Mouse (Mus musculus) brain, adult 2 months (tissue): ENCODE results near the gene Gnb3.
"Not testable (repeated sequence)": the region's sequence is repeated elsewhere in the genome, so short reads cannot be mapped to it uniquely, and the experiment has no call there.

ENCODE experiments used
- DNase-seq: peaks from one replicate; pipeline ENCODE4 v3.0.0; 2011; ENCODE audit warnings: low read depth, low spot score

Gnb3 gene

DNA sequence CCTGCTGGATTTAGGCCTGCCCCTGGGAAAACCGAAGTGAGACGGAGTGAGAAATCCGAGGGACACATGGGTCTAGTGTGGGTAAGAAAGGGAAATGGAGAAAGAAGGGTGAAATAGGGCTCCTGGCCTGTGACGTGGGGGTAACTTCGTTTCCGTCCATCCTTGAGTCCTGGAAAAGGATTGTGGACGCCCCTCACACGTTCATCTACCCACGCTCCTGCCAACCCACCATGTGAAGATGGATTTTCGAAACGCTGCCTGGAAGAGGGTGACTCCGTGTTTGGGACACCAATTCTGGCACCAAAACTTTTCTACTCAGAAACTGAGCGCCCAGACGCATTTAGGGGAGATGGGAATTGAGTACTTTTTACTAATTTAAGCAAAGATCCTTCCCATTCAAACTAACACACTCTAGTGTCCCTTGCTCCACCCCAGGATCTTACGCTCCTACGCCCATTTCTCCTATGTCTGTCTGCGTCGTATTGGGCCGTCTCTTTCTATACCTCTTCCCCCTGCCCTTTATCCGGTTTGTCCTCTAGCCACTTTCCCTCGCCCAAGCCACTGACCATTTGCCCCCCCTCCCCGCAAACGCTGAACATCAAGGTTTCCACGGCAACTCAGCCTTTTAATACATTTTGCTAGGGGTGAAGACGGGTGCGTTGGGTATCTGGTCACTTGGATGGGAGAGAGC lies 17.9 kb upstream of the Gnb3 start:
- DNase-seq, result no peak

- peak; percentile 94 for DNase-seq
Observed at GRCm38 (mm10) chr6:124856916-124857839, 17.1 kb upstream of the Gnb3 start, which contains the start of gene P3h3. Gene P3h3 (minus strand): TSS chr6:124857752.

- DNase-seq, result peak; percentile 85
Observed at GRCm38 (mm10) chr6:124856321-124856720, 16.2 kb upstream of the Gnb3 start.

DNA sequence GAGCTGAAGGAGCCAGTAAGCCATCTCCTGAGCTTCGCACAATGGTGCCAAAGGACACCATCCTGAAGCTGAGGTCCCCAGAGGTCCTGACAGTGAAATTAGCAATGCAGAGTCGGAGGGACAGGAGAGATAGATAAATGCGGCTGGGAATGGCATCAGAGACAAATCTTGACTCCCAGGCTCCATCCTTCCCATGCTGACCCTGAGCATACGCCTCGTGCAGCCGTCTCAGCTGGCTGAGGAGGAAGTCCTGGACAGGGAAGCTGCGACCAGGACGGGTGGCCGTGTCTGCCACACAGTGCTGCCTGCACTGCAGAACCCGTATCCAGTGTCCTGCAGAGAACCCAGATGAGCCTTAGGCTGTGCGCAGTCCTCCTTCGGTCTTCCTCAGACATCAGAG lies 14.6 kb upstream of the Gnb3 start:
- no peak for DNase-seq

- DNase-seq, result no peak
Observed at GRCm38 (mm10) chr6:124850535-124850934, 10.5 kb upstream of the Gnb3 start.

- peak; percentile 96 for DNase-seq
Observed at GRCm38 (mm10) chr6:124847305-124847704, 7.2 kb upstream of the Gnb3 start.

DNA sequence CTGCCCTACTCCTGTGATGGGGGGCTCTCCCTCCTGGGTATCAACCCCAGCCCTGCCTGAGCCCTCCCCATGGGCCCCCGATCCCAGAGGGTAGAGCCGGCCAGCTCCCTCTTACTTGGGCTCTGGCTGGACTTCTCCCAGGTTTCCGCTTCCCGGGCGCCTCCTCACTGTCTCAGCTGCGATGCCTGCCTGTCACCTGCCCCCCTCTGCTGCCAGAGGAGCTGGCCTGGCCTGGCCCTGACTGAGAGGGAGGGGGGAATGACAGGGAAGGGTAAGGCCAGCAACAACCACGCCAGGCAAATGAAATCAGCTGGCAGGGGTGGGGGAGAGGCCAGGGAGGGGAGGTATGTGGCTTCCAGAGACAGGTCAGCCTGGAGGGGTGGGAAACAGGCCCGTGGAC lies 270 bp downstream of the Gnb3 start:
- DNase-seq, result no peak

DNA sequence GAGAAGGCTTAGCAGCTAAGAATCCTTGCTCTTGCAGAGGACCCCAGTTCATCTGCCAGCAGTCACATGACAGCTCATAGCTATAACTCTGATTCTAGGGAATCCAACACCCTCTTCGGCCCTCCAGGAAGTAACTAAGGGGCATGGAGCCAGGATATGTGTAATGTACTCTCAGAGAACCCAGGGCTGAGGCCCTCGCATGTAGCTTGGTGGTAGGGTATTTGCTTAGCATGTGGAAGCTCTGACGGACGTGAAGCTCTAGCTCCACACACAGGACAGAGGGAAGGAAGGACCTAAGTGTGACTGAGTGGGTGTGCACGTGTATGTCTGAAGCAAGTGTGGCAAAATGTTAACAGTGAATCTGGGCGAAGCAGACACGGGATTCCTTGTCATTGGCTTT lies 3.7 kb downstream of the Gnb3 start:
- DNase-seq, result no peak

DNA sequence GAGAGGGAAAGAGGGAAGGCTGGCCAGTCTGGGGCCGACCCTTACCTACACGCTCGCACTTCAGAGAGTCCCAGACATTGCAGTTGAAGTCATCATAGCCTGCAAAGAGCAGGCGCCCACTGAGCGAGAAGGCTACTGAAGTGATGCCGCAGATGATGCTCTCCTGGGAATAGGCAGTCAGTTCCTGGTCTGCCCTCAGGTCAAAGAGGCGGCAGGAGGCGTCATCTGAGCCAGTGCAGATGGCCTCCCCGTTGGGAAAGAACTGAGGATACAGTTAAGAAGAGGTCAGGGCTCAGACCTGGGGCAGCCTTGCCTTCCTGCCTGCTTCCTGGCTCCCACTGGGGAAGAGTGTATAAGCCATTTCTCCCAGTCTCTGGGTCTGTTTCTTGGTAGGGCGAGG lies 4.5 kb downstream of the Gnb3 start:
- no peak for DNase-seq

- DNase-seq, result no peak
Observed at GRCm38 (mm10) chr6:124834512-124835081, 5.5 kb downstream of the Gnb3 start.

GRCm38 (mm10) chr6:124831649-124832048 lies 8.4 kb downstream of the Gnb3 start:
- no peak for DNase-seq

DNA sequence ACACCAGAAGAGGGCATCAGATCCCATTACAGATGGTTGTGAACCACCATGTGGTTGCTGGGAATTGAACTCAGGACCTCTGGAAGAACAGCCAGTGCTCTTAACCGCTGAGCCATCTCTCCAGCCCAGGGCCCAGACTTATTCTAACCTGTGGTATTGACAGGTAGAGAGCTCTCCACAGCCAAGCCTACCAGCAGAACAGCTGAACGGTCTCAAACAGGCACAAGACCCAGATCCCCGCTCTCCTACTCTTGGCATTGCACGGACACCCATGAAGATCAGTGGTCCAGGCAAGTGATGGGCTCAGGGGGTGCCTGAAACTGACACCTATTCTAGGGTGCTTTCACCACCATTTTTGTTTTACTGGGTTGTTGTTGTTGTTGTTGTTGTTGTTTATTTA lies 8.9 kb downstream of the Gnb3 start:
- DNase-seq, result not testable (repeated sequence)

GRCm38 (mm10) chr6:124829799-124830700 lies 10.0 kb downstream of the Gnb3 start:
- peak; percentile 99 for DNase-seq

GRCm38 (mm10) chr6:124828868-124829798 lies 10.9 kb downstream of the Gnb3 start, which contains the start of the genes Usp5 and Cdca3:
Gene Usp5 (minus strand): TSS chr6:124829484.
Gene Cdca3 (plus strand): TSS chr6:124829547.
- DNase-seq, result peak; percentile 100

DNA sequence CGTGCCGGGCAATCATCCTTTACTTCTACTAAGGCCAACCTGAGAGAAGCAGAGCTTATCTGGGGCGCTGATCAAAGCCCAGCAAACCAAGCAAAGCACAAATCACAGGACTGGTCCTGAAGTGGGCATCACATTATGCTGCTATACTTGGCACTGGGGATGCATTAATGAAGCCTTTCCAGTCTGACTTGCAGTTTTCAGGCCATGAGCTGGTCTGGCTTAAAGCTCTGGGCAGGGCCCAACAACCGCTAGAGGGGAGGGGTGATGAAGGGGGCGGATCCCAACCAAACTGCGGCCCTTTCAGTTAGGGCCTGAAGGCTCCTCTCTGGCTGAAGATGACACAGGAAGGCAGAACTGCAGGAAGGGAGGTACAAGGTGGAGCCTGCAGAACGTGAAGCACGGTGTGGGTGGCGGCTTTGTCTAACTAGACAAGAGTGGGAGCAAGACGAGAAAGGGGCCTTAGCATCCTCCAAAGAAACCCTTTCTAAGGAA lies 11.9 kb downstream of the Gnb3 start:
- DNase-seq, result peak; percentile 65

- DNase-seq, result no peak
Observed at GRCm38 (mm10) chr6:124822049-124822448, 18.0 kb downstream of the Gnb3 start.

GRCm38 (mm10) chr6:124820891-124821290 lies 19.2 kb downstream of the Gnb3 start:
- DNase-seq, result no peak

GRCm38 (mm10) chr6:124817971-124818370 lies 22.1 kb downstream of the Gnb3 start:
- peak; percentile 53 for DNase-seq

DNA sequence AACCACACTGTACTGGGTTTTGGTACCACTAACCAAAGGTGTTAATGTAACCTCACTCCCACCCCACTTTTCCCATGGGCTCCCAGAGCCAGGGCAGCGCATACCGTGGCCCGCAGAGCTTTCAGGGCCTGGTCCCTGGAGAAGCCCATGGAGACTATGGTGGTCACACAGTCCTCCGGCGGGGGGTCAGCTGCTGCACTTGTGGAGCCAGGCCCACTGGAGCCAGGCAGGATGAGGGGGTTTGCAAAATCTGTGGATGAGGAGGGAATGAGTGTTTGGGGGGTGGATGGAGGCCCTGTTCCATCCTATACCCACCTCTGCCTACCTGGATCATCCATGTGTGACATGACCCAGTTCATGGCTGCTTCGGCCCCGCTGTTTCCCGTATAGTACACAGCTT lies 22.5 kb downstream of the Gnb3 start:
- DNase-seq, result no peak

GRCm38 (mm10) chr6:124817125-124817524 lies 22.9 kb downstream of the Gnb3 start:
- no peak for DNase-seq
